Mouse (Mus musculus) 3134 (cell line): ENCODE measurements around the gene Tmem167b.

ENCODE experiments used
- DNase-seq: peaks from one replicate; pipeline ENCODE4 v3.0.0-alpha.2; 2011; ENCODE audit warnings: low spot score; ENCODE audit not compliant: insufficient read length; ENCODE audit errors: extremely low read depth

Gene Tmem167b

GRCm38 (mm10) chr3:108537303-108537702 lies 25.0 kb downstream of the Tmem167b start:
- DNase-seq: peak; percentile 65

GRCm38 (mm10) chr3:108536517-108537260 lies 25.6 kb downstream of the Tmem167b start, which contains the start of gene 5330417C22Rik:
Gene 5330417C22Rik (minus strand): TSS chr3:108536536.
- peak; percentile 12 for DNase-seq

- DNase-seq: no peak
These were observed 26.3 kb downstream of the Tmem167b start for GRCm38 (mm10) chr3:108535896-108536516.

- no peak for DNase-seq
These were observed 28.3 kb downstream of the Tmem167b start, which contains the start of gene 1700013F07Rik for GRCm38 (mm10) chr3:108533951-108534350. Gene 1700013F07Rik (plus strand): TSS chr3:108534150.

GRCm38 (mm10) chr3:108533114-108533885 lies 29.0 kb downstream of the Tmem167b start:
- DNase-seq: no peak

- no peak for DNase-seq
These were observed 33.8 kb downstream of the Tmem167b start for GRCm38 (mm10) chr3:108528489-108528888.

GRCm38 (mm10) chr3:108523415-108523814 lies 38.9 kb downstream of the Tmem167b start:
- DNase-seq: no peak

- DNase-seq: no peak
These were observed 44.0 kb downstream of the Tmem167b start for GRCm38 (mm10) chr3:108518276-108518675.

GRCm38 (mm10) chr3:108513465-108513864 lies 48.8 kb downstream of the Tmem167b start:
- DNase-seq: no peak

GRCm38 (mm10) chr3:108510716-108511483 lies 51.4 kb downstream of the Tmem167b start:
- no peak for DNase-seq

GRCm38 (mm10) chr3:108510156-108510555 lies 52.1 kb downstream of the Tmem167b start:
- DNase-seq: no peak

GRCm38 (mm10) chr3:108508745-108509474 lies 53.4 kb downstream of the Tmem167b start:
- DNase-seq: no peak
